Mouse (Mus musculus) right cerebral cortex, postnatal 25 days (tissue): ENCODE results near the gene Etfa.

Experiments
- DNase-seq: peaks from one replicate; pipeline ENCODE4 v3.0.0; 2022

Etfa gene

DNA sequence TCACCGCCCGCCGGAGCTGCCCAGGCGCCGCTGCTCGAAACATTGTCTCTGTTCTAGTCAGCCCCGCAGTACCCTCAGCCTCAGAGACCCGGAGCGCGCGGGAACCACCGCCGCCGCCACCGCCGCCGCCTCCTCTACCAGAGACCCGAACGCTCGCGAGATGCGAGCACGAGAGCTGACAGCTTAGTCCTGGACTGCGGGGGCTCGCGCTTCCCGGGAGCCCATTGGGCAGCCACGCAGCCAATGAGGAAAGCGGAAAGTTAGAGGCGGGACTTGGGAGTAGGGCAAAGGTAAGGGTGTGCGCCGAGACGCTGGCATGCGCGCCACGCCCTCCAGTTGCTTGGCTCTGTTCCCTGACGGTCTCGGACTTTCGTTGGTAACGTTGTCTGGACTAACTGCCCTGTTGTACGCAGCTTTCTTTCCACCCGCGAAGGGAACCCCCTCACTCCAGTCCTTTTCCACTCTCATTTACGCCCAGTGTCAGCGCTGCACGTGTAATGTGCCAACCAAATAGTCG is at the start of gene Etfa:
Gene Etfa (minus strand): TSS at position 217 of the 517 bp plus-strand sequence.
- peak; percentile 95 for DNase-seq

DNA sequence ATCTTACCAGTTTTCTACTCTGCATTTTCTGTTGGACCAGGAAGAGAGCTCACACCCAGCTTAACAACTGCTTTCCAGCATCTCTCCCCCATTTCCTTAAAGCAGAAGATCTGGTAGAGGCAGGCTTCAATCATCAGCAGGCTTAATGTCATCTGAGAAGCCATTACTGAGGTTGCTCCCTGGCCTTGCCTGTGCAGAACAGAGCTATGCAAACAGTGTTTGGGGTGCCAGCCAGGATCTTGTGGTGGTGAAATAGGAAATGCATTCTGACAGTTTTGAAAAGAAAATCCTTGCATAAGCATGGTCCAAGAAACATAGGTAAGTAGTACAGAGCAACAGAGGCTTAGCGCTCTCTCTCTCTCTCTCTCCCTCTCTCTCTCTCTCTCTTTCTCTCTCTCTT is 48.9 kb upstream of the Etfa start:
- DNase-seq = no peak

DNA sequence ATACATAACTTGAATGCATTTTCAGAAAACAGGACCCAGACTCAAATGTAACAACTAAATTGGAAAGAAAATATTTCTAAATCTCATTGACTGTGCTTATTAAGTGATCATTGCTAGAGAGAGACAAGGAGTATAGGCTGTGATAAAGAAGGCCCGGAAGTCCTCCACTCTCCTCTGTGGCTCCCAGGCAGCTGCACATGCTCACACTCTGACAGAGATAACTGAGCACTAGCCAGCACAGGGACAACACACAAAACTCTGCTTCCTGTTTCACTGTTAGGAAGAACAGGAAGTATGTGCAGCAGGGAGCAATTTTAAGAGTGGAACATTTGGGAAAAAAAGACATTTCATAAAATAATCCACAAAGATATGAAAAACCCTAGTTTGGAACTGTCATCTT is 42.9 kb upstream of the Etfa start:
- DNase-seq = no peak

GRCm38 (mm10) chr9:55549302-55549890 is 37.4 kb upstream of the Etfa start:
- no peak for DNase-seq

GRCm38 (mm10) chr9:55548871-55549270 is 36.8 kb upstream of the Etfa start:
- no peak for DNase-seq

DNA sequence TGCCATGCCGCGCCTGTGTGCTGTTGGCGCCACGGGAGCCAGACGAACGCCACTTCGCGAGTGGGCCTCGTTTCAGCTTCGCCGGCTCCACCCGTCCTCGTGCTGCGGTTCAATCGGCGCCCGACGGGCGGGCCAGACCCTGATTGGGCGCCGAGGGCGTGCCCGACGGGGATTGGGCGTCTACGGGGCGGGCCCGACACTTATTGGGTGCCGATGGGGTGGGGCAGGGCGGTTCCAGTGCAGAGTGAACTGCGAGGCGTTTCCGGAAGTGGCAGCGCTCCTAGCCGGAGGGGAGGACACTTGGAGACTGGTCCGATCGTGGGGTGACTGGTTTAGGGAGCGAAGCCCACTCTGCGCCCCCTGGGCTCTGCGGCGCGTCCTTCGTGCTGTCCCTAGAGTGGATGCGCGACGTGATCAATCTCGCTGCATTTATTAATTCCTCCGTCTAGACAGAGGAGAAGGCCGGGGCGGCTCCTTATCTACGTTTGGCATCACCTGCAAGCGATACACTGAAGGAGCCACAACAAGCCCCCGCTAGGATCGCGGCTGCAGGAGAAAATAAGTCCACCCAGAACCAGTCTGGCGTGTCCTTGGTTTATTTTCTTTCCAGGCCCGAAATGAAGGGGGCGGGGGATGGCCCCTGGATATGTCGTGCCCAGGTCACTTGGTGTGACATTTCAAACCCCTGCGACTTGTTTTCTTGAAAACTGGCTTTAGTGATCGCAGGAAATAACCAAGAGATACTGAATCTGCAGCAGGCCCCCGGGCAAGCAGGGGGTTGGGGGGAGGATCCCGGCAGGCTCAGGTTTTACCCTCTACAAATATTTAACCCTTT is 34.4 kb upstream of the Etfa start:
- peak; percentile 12 for DNase-seq

DNA sequence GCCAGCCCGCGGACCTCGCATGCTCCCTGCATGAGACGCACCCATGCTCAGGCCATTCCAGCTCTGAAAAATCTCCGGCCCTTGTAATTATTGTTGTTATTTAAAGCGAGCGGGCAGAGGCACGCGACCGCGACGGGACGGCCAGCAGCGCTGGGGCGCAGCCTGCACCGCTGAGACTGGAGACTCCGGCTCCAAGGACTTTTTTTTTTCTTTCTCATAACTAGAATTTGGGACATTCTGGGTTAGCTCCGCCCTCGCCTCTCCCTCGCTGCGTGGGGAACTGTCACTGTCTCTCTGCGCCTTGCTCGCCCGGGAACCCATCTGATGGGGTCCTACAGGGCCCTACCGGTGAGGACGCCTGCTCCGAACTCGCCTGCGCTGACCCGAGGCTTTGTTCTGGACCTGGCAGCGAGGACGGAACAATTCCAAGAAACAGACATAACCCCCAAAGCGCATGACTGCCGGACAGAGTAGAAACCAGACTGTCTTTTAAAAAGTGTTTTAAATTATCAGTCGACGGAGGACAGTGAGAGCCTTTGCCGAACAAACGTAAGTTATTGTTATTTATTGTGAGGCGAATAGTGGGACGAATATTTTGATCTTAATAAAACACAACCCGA is 33.6 kb upstream of the Etfa start:
- peak; percentile 7 for DNase-seq

DNA sequence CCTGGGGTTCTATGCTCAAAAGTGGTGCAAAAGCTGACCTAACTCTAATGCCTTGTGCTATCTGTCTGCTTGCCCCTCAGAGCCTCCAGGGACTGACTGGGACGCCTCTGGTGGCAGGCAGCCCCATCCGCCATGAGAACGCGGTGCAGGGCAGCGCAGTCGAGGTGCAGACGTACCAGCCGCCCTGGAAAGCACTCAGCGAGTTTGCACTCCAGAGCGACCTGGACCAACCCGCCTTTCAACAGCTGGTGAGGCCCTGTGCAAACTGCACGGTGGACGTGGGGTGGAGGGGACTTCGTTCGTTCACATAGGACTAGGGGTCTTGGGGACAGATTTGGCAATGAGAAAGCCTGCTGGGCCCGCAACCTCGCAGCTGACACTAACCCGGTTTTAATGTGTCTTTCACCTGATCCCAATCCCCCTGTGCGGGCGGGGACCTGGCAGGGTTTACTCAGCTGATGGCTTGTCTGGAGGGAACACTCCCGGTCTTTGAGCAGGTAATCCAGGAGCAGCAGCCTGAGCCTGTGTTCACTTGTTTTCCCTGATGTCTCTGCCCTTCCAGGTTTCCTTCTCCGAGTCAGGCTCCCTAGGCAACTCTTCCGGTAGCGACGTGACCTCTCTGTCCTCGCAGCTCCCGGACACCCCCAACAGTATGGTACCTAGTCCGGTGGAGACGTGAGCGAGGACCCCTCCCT is 33.0 kb upstream of the Etfa start:
- peak; percentile 44 for DNase-seq

- DNase-seq = peak; percentile 60
Measured at GRCm38 (mm10) chr9:55543703-55544401, 31.8 kb upstream of the Etfa start.

DNA sequence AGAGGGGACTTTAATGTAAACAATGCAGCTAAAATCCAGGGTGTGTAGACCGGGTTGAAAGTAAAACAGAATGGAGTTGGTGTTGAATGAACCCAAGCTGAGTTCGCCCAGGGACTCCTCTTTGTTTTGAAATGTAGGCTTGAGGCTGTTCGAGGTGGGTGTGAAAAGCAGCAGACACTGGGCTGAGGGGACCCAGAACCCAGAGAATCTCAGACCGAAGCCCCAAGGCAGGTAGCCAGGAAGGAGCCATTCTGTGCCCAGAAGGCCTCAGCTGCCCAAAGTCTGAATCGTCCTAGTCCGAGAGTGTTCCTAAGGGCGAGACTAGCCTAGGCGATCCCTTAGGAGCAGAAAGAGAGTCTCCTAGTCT is 31.3 kb upstream of the Etfa start:
- peak; percentile 45 for DNase-seq

GRCm38 (mm10) chr9:55542366-55543325 is 30.6 kb upstream of the Etfa start:
- DNase-seq = no peak

DNA sequence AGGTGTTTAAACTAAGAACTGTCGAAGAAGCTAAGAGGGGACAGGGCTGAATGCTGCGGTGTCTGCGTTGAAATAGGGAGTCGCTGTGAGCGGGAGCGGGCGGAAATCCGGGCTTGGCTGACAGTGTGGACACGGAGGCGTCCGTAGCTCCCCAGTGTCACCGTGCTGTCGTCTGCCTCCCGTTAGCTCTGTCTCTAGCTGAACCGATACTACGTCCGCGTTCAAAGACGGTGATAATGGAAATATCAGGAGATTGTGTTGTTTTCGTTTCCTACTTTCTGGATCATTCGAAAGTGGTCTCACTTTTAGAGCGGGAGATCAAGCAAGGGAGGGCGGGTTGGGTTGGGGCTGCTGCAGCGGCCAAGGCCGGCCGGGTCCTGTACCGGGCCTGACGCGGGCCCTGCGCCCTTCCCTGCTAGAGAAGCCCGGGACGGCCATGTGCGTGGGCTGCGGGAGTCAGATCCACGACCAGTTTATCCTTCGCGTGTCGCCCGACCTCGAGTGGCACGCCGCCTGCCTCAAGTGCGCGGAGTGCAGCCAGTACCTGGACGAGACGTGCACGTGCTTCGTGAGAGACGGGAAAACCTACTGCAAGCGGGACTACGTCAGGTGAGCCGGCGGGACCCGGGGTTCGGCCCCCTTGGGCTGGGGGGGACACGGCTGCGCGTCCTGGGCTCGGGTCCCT is 29.8 kb upstream of the Etfa start:
- peak; percentile 18 for DNase-seq

DNA sequence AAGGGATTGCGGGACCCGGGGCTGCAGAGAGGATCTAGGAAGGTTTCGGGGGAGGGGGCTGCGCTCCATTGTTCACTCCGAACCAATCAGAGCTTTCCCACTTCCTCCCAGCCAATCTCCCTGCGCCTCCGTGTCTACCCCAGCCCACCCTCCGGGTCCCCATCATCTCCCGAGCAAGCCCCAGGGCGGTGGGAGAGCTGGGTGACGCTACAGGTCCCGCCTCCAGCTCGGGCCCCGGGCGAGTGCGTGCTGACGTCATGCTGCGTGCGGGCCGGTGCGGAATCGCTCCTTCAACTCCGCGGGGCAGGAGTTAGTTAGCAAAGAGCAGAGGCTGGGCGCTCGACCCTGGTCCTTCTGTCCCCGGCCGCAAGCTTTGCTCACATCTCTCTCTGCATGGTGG is 28.8 kb upstream of the Etfa start:
- DNase-seq = peak; percentile 29

GRCm38 (mm10) chr9:55540391-55540770 is 28.3 kb upstream of the Etfa start:
- peak; percentile 15 for DNase-seq

DNA sequence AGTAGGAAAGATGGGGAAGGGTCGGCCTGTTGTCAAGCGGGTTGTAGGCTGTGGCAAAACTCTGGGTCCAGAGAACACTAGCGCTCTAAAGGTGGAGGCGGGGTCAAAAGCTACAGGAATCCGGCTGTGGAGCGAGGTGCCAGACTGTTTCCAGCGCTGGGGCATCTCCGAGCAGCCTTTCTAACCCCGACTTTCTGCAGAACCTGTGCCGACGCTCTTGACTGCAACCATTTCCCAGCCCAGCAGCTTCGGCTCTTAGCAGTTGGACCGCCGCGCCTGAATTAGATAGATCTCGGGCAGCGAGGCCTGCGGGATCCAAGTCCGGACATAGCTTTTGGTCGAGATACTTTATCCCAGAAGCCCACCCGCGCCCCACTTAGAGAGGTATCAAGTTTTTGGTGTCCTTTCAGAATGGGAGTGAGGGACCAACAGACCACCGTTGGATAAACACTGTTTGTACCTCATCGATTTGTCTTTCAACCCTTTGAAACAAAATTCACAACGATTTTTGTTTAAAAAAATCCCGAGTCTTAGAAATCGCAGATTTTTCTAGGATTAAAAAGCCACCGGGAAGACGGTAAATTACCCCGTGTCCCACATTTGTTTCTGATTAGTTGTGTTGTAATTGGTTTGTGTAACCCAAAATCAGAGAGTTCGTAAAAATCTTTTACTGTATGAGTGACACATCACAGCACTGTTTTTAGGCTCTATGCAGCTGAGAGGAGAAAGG is 27.8 kb upstream of the Etfa start:
- DNase-seq = peak; percentile 11

DNA sequence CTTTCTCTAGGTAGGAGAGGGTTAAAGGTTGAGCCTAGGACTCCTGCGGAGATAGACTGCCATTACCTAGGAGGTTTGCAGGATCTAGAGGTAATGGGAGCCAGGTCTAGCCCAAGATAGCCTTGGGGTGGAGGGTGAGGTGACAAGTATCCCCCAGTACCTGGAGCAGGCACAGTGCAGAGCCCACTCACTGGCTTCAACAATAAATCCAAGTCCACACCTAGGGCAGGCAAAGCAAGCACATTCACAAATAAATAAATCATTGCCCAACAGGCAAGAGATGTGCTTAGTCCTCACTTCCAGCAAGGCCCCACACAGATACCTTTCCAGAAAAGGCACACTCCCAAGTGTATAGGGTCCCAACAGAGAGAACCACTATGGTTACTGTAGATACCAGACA is 27.0 kb upstream of the Etfa start:
- DNase-seq = no peak

DNA sequence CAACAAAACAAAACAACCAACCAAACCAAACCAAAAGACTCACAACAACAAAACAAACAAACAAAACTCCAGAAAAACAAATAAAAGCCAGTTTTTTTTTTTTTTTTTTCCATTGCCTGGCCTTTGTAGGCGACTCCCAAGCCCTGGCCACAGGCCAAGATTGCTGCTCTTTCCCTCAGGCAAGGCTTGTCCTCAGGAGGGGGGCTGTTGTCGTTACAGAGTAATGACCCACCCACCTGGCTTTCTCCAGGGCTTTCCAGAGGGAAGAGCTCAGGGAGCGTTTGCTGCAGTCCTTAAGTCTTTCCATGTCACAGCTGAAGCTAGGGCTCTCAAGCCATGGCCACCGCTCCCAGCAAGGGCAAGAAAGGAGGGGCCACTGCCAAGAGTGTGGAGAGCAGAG is 26.3 kb upstream of the Etfa start, which contains the start of gene Isl2:
Gene Isl2 (plus strand): TSS at position 296 of the 400 bp plus-strand sequence.
- DNase-seq = no peak

DNA sequence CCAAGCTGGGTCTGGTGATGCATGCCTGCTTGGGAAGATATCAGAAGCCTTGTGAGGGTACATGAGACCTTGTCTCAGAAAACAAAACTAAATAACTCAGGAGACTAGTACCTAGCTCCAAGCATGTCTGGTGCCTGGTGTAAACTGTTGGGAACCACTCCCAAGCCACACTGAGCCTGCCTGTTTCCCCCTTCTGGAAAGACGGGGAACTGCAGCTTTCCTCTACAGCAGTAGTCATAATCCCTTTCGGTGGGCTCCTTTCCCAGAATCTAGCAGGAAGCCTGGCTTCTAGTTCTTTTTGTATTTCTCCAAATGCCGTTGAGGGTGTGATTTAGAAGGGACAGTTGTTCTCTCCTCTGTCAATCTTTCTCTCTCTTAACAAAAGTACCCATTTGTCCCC is 23.9 kb upstream of the Etfa start:
- peak; percentile 13 for DNase-seq

GRCm38 (mm10) chr9:55525716-55526115 is 13.7 kb upstream of the Etfa start:
- DNase-seq = no peak

DNA sequence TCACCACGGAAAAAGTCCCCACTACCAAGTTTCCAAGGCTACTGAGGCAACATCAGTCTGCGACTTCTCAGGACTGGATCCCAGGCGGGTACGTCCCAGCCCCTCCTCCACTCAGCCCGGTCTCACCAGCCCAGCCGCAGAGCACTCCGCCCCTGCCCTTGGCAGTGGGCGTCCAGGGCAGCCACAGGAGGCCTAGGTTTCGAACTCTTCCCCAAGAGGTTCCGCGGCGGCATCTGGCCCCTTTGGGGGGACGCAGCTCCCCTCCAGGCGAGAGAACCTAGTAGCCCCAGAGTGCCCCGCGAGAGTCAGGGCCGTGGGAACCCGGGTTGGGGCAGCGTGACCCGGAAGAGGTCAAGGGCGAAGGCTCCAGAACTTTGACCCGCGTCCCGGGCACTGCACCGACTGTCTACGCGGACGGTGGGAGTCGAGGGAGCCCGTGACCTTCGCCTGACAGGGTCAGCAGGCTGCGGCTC is 486 bp downstream of the Etfa start:
- DNase-seq = no peak
